Mouse (Mus musculus) kidney, embryonic 16.5 days (tissue): Measurements from ENCODE around the gene Cfap61. TPM values are rescaled to one million over a fixed set of nuclear protein-coding genes. Genes with fewer than 3 reads are reported as not detected.

Source experiments
- ATAC-seq: fragments of 200-750 bp; cut with Nextera tagmentation; 2 replicates; pipeline ENCODE4 v1.8.0; 2017; ENCODE audit warnings: moderate TSS enrichment; ENCODE audit not compliant: low FRiP score, low TSS enrichment
- H3K27ac ChIP-seq: fragments of 300-500 bp; sonication (generic); 2 replicates; pipeline ENCODE4 v1.5.1; 2014; ENCODE audit warnings: low read length
- H3K27me3 ChIP-seq: fragments of 300-500 bp; sonication (generic); 2 replicates; pipeline ENCODE4 v1.6.1; 2014; ENCODE audit warnings: low read length, control low read depth, mixed read lengths; ENCODE audit not compliant: insufficient read depth
- H3K36me3 ChIP-seq: fragments of 300-500 bp; sonication (generic); 2 replicates; pipeline ENCODE4 v1.6.1; 2014; ENCODE audit warnings: low read length, control low read depth, mixed read lengths; ENCODE audit not compliant: insufficient read depth
- H3K4me1 ChIP-seq: fragments of 300-500 bp; sonication (generic); 2 replicates; pipeline ENCODE4 v1.6.1; 2014; ENCODE audit warnings: low read length, control low read depth, mixed read lengths; ENCODE audit not compliant: insufficient read depth
- H3K4me2 ChIP-seq: fragments of 300-500 bp; sonication (generic); replicated peaks from 2 replicates; pipeline ENCODE4 v1.6.1; 2014; ENCODE audit warnings: low read depth, low read length
- H3K4me3 ChIP-seq: fragments of 300-500 bp; sonication (generic); 2 replicates; pipeline ENCODE4 v1.5.1; 2014; ENCODE audit warnings: mild to moderate bottlenecking, low read length
- H3K9ac ChIP-seq: fragments of 300-500 bp; sonication (generic); replicated peaks from 2 replicates; pipeline ENCODE4 v1.6.1; 2014; ENCODE audit warnings: low read length
- H3K9me3 ChIP-seq: fragments of 300-500 bp; sonication (generic); 2 replicates; pipeline ENCODE4 v1.6.1; 2016; ENCODE audit warnings: low read length, control low read depth
- WGBS: fragments of 180-500 bp; shearing (Covaris S2); extraction: QIAGEN DNeasy Blood & Tissue Kit; methylation state at CpG from one replicate; pipeline ENCODE4 v1.1.7; 2014; 5-methylcytosine and 5-hydroxymethylcytosine counted together
- polyA plus RNA-seq: library from polyadenylated mRNA; unstranded; fragments of >200 nt; fragmentation: Nextera tagmentation; extraction: Ambion mirVana; gene quantifications from 2 replicates; pipeline ENCODE4 v1.2.1, GENCODE M21; 2015

Cfap61 gene
- polyA plus RNA-seq, 1 experiment from 2014 or later, result 0.67 TPM

DNA sequence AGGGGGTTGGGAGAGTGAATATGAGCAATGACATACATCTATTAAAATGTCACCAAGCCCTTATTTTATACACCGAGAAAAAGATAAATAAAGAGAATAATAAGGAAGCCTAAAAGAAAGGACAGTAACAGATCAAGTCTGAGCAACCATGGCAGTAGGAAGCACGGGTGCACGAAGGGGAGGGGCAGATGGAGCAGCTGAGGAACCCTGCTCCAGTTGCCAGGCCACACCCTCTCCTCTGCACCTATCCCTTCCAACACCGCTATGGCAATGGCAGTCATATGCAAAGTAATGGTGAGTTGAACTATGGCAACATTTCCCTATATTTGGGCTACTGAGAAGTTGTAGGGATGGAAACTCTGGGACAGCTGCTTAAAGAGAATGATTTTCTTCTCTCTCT lies 132.8 kb downstream of the Cfap61 start:
- 40% methylated on average over 4 of the region's 4 CpGs for WGBS
- no peak overlapping the region for H3K4me3 ChIP-seq
- no peak overlapping the region for H3K27ac ChIP-seq
- H3K9me3 ChIP-seq, result no peaks in the 10 kb centered on the region
- no peak for ATAC-seq
- H3K36me3 ChIP-seq, result no peaks in the 10 kb centered on the region
- no peaks in the 10 kb centered on the region for H3K27me3 ChIP-seq
- no peaks in the 10 kb centered on the region for H3K4me1 ChIP-seq
- no peak overlapping the region for H3K4me2 ChIP-seq
- H3K9ac ChIP-seq, result no peak overlapping the region

DNA sequence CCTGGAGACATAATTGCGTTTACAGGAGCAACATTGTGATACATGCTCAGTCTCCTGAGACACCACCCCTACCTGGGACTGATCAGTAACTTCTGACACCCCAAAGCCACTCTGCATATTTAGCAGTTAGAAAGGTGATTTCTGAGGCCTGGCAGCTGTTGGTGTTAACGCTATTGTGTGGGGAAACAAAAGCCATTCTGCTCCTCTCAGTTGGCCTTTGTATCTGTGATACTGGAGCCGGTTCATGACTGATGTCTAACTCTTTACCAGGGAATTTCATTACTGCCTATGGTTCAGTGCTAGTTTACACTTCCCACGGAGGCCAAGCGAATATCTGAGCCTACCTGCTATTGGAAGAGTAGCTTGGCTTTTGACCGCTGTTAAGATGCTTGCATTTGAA lies 138.7 kb downstream of the Cfap61 start:
- no peak overlapping the region for H3K4me2 ChIP-seq
- H3K4me1 ChIP-seq, result no peaks in the 10 kb centered on the region
- no peak overlapping the region for H3K27ac ChIP-seq
- 43% methylated on average over 6 of the region's 6 CpGs for WGBS
- no peaks in the 10 kb centered on the region for H3K27me3 ChIP-seq
- H3K36me3 ChIP-seq, result no peaks in the 10 kb centered on the region
- H3K9me3 ChIP-seq, result no peaks in the 10 kb centered on the region
- H3K9ac ChIP-seq, result no peak overlapping the region
- no peak for ATAC-seq
- H3K4me3 ChIP-seq, result no peak overlapping the region

DNA sequence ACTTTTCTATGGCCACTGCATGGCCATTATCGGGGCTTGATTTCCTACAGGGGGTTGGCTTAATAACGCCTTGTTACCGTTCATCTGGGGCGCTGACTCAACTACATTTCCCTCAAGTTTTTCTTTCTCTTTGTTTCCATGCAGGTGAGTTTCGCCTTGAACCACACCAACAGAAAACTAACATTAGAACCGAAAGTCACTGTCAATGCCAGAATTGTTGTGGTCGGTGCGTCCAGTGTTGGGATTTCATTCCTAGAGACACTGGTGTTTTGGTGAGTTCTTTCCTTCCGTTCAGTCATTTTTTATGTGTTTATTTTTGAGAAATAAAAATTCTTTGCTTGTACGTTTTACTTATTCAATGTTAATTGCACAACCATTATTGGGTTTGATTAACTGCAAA lies 142.5 kb downstream of the Cfap61 start:
- Histone ChIP-seq H3K9me3 (no peaks in the 10 kb centered on the region), H3K36me3 (no peaks in the 10 kb centered on the region), H3K9ac (no peak overlapping the region), H3K4me3 (no peak overlapping the region), H3K4me2 (no peak overlapping the region), H3K27ac (no peak overlapping the region), H3K4me1 (no peaks in the 10 kb centered on the region), H3K27me3 (no peaks in the 10 kb centered on the region)
- WGBS, result 91% methylated on average over 10 of the region's 10 CpGs
- no peak for ATAC-seq

DNA sequence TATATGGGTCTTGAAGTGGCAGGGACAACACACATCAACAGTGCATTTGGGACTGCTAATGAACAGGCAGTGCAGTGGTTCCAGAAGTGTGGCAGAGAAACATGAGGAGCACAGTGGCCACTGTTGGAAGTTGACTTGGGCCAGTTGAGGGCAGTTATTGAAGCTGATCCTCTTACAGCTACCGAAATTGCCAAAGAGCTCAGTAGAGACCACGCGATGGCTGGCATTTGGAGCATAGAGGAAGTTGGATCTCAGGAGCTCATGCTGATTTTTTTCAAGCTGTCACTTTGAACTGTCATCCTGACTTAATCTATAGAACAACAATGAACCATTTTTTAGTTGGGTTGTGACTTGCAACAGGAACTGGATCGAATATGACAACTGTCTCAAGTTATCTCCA lies 145.7 kb downstream of the Cfap61 start:
- no peak for ATAC-seq
- Histone ChIP-seq H3K9ac (no peak overlapping the region), H3K4me1 (no peaks in the 10 kb centered on the region), H3K4me3 (no peak overlapping the region), H3K27me3 (no peaks in the 10 kb centered on the region), H3K4me2 (no peak overlapping the region), H3K27ac (no peak overlapping the region), H3K36me3 (no peaks in the 10 kb centered on the region), H3K9me3 (no peaks in the 10 kb centered on the region)
- WGBS, result 91% methylated on average over 4 of the region's 4 CpGs

DNA sequence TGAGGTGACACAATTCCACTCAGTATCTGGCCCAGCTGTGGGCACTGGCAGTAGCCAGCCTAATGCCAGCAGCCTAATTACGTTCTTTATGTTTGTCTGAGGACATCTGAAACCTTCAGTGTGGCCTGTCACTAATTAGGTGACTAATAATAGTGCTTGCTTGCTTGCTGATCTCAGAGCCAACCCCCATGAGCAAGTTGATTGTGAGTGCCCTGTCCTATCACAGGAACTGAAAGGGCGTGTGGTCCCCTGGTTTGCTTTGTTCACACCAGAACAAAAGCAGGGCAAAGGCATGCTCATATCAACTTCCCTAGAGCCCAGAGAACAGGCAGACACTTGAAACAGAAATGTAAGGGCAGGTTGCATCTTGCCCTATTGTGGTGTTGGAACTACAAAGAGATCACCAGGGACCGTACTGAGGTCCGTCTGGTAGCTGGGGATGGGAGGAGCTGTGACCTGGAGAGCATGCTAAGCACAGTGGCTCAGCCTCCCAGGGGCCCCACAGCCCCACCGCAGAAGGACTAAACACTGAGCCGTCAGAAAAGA lies 148.8 kb downstream of the Cfap61 start:
- Histone ChIP-seq H3K4me3 (no peak overlapping the region), H3K9ac (no peak overlapping the region), H3K9me3 (no peaks in the 10 kb centered on the region), H3K4me2 (no peak overlapping the region), H3K27ac (no peak overlapping the region), H3K36me3 (no peaks in the 10 kb centered on the region), H3K4me1 (no peaks in the 10 kb centered on the region), H3K27me3 (no peaks in the 10 kb centered on the region)
- WGBS, result 57% methylated on average over 6 of the region's 6 CpGs
- ATAC-seq, result no peak

DNA sequence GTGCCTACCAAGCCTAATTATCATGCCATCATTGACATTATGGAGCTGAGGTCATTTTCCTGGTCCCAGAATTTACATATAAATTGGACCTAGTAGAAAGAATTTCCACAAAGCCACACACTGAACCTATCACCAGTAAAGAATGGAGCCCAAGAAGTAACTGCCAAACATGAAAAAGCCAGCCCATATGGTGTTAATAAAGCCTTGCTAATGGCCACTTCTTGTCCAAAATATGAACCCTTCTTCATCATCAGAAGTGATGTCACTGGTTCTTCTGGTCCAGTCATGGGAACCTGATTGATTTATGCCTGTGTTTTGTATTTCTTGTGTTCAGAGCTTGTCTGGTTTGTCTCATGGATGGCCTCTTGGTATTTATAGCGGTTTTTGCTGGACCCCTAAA lies 152.8 kb downstream of the Cfap61 start:
- no peaks in the 10 kb centered on the region for H3K9me3 ChIP-seq
- no peak overlapping the region for H3K27ac ChIP-seq
- WGBS, result 100% methylated on average over 1 of the region's 1 CpGs
- no peak overlapping the region for H3K4me3 ChIP-seq
- H3K9ac ChIP-seq, result no peak overlapping the region
- H3K4me1 ChIP-seq, result no peaks in the 10 kb centered on the region
- no peaks in the 10 kb centered on the region for H3K27me3 ChIP-seq
- no peak overlapping the region for H3K4me2 ChIP-seq
- H3K36me3 ChIP-seq, result no peaks in the 10 kb centered on the region
- no peak for ATAC-seq

DNA sequence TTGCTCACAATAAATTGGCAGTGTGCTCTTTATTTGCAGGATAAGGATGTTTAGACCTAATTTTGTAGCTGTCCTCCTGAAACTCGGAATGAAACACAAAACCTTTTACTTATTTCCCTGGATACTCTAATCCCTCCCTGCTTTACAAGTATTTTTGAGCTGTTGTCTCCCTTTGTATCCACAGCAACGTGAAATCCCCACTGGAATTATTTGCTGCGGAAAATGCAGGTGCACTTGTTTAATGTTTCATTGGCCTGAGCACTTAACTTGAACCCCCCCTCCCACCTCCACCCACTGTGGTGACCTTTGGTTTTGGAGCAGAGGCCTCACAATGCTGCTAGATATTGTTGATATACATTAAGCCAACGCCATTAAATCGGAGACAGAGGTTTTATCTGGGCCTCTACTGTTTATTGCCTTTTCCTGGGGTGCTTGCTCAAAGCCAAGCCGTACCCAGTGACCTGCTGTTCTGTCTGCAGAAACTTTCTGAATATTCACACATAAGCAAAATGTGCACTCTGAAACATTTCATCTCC lies 154.6 kb downstream of the Cfap61 start:
- Histone ChIP-seq H3K27me3 (no peaks in the 10 kb centered on the region), H3K27ac (no peak overlapping the region), H3K4me1 (no peaks in the 10 kb centered on the region), H3K4me2 (no peak overlapping the region), H3K36me3 (no peaks in the 10 kb centered on the region), H3K4me3 (no peak overlapping the region), H3K9ac (no peak overlapping the region), H3K9me3 (no peaks in the 10 kb centered on the region)
- no peak for ATAC-seq
- 44% methylated on average over 6 of the region's 6 CpGs for WGBS

DNA sequence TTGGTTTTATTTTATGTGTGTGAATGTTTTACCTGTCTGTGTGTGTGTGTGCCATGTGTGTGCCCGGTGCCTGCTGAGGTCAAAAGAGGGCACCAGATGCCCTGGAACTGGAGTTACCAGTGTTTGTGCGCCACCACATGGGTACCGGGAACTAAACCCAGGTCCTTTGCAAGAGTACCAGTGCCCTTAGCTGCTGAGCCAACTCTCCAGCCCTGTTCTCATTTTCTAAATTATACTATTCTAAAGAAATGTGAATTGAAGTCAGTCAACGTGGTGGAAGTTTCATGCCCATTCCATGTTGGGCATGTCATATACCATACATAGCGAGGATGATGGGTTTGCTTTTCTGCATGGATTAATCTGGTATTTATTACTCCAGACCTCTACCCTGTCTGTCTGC lies 162.9 kb downstream of the Cfap61 start:
- no peak overlapping the region for H3K4me3 ChIP-seq
- ATAC-seq, result no peak
- no peaks in the 10 kb centered on the region for H3K4me1 ChIP-seq
- H3K4me2 ChIP-seq, result no peak overlapping the region
- H3K36me3 ChIP-seq, result no peaks in the 10 kb centered on the region
- no peak overlapping the region for H3K9ac ChIP-seq
- H3K27me3 ChIP-seq, result no peaks in the 10 kb centered on the region
- no peak overlapping the region for H3K27ac ChIP-seq
- WGBS, result 90% methylated on average over 5 of the region's 5 CpGs
- no peaks in the 10 kb centered on the region for H3K9me3 ChIP-seq

DNA sequence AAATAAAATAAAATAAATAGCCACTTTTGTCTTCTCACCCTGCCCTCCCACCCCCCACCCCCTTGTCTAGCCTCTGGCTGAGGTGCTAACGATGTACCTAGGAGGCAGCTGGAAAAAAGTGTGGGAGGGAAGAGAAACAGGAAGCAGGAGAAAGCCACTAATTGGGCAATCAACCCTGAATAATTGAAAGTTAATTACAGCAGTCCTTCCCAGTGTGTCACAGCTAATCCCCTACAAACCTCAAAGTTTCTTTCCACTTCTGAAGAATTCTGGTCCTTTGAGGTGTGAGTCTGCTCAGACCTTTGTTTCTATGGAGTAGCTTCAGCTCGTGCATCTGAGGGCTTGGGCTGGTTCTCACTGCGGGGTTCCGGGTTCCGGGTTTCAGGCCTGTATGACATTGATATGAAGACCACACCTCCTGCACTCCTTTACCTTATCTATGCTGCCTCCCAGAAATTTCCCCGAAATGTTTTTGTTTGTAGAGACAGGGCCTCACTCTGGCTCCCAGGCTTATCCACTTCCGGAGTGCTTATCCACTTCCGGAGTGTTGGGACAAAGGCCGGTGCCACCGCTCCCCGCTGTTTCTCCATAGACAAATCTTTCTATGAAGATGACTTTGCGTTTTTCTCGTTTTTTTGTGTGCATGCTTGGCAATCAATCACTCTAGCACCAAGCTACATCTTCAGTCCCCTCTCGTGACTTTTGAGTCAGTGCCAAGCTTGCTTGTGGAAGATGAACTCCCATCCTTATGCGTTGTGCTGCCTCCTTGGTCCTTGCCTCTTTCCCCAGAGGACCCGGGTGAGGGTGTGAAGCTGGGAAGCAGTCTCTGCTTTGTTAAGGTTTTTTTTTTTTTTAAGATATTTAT lies 164.5 kb downstream of the Cfap61 start:
- 59% methylated on average over 16 of the region's 16 CpGs for WGBS
- H3K9me3 ChIP-seq, result no peaks in the 10 kb centered on the region
- H3K9ac ChIP-seq, result no peak overlapping the region
- H3K36me3 ChIP-seq, result no peaks in the 10 kb centered on the region
- no peak overlapping the region for H3K27ac ChIP-seq
- no peak overlapping the region for H3K4me3 ChIP-seq
- no peaks in the 10 kb centered on the region for H3K27me3 ChIP-seq
- H3K4me1 ChIP-seq, result no peaks in the 10 kb centered on the region
- ATAC-seq, result peak; percentile 49; the same call in 1 of the 2 replicates
- no peak overlapping the region for H3K4me2 ChIP-seq

DNA sequence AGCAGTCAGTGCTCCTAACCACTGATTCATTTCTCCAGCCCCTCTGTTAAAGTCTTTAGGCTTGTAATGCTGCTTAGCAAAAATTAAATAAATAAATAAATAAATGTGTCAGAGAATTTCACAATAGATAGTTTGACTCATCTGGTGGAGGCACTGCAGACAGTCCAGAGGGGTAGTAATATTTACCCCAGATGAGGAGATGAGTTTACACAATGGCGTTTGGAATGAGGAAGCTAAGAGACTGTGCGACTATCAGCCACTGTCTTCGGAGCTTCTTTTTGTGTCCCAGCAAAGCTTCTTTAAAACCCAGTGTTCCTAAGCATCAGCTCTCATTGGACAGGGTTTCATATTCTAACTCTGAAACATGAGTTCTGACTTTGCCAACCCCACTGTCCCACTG lies 165.3 kb downstream of the Cfap61 start:
- no peak overlapping the region for H3K9ac ChIP-seq
- H3K36me3 ChIP-seq, result no peaks in the 10 kb centered on the region
- WGBS, result 93% methylated on average over 3 of the region's 3 CpGs
- ATAC-seq, result no peak
- no peak overlapping the region for H3K4me2 ChIP-seq
- no peak overlapping the region for H3K27ac ChIP-seq
- H3K4me1 ChIP-seq, result no peaks in the 10 kb centered on the region
- H3K4me3 ChIP-seq, result no peak overlapping the region
- H3K27me3 ChIP-seq, result no peaks in the 10 kb centered on the region
- H3K9me3 ChIP-seq, result no peaks in the 10 kb centered on the region
